In the genomic region with DNA sequence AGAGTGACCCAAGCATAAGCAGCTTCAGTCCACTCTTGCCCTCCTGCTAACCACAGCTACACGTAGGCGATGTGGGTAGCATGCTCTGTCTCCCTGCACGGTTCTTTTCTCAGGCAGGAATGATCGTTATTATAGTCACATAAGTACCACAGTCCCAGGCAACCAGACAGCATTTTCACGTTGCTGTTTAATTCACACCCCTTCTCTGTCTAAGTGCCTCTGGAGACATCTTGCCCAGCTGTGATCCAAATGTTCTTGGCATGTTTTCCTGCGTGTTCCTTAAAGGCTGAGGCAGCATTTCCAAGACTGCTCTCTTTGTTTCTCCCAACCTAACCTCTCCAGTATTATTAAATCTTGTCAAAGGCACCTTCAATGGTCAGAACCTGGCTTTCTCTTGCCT, we compare ENCODE assay signal across 19 mouse cellular contexts.
DNase-seq lines count a peak whose midpoint lies in the region; ATAC-seq and TF ChIP-seq lines count a peak whose summit lies in the region.
"Had no signal": no experiment of that assay in that cellular context is flagged by ENCODE, and none has a peak within 500 bp of the region (broad histone marks: within the 10 kb centered on the region; RNA-seq: fewer than 3 reads in every experiment).

No protein-coding gene starts in this region.

- intact Hi-C loops in gastrocnemius, postnatal 14 days (cut with DNase I; ENCODE audit: low total_unique reads), result loop anchor here (10.0 kb wide), 1 partner anchor 271 kb away; no protein-coding TSS in a partner anchor

- no peak for ATAC-seq in hindbrain, postnatal 0 days
- ATAC-seq in hindbrain, embryonic 16.5 days, result no peak
- ATAC-seq in megakaryocyte, adult 5-6 weeks (ENCODE audit: poor library complexity, severe bottlenecking), result no peak
- ATAC-seq in embryonic facial prominence, embryonic 14.5 days (ENCODE audit: low read depth), result no peak
- ATAC-seq: forebrain, embryonic 16.5 days had no signal

- H3K27ac ChIP-seq in hindbrain, postnatal 0 days, result no peak overlapping the region
- H3K27ac ChIP-seq in hindbrain, embryonic 16.5 days (ENCODE audit: low read depth, low read length), result no peak overlapping the region
- no peak overlapping the region for H3K27ac ChIP-seq in embryonic facial prominence, embryonic 14.5 days (replicated peaks; ENCODE audit: low read depth, low read length)
- H3K27ac ChIP-seq: hindbrain, embryonic 15.5 days; limb, embryonic 12.5 days; liver, embryonic 13.5 days had no signal

- no peaks in the 10 kb centered on the region; the same call in 1 of the 2 replicates for H3K36me3 ChIP-seq in hindbrain, postnatal 0 days (ENCODE audit: insufficient read depth, low read length)
- no peaks in the 10 kb centered on the region for H3K36me3 ChIP-seq in hindbrain, embryonic 16.5 days (ENCODE audit: control insufficient read depth, insufficient read depth, low read length)
- H3K36me3 ChIP-seq in megakaryocyte, embryonic 14.5 days (replicated peaks; ENCODE audit: low read length), result peaks cover 42% of the 10 kb centered on the region
- no peaks in the 10 kb centered on the region for H3K36me3 ChIP-seq in embryonic facial prominence, embryonic 14.5 days (ENCODE audit: control insufficient read depth, insufficient read depth, low read length)
- H3K36me3 ChIP-seq: hindbrain, embryonic 15.5 days; limb, embryonic 12.5 days had no signal

- peak; percentile 10 for DNase-seq in gastrocnemius, postnatal 14 days
- no peak for DNase-seq in gastrocnemius, adult 8-10 months (ENCODE audit: low spot score in 2 of 2)
- peak; percentile 14 for DNase-seq in hindbrain, postnatal 0 days (ENCODE audit: low spot score)
- peak; percentile 65 for DNase-seq in embryonic facial prominence, embryonic 14.5 days (ENCODE audit: low spot score)
- DNase-seq in yolk sac, embryonic 10.5 days (ENCODE audit: low spot score), result no peak
- DNase-seq: adrenal gland, postnatal 36 days; cerebellum, adult 2 months; cerebellum, postnatal 36 days; kidney, adult 9 months; liver, embryonic 13.5 days; lung, embryonic 14.5 days had no signal

- WGBS in hindbrain, postnatal 0 days, result 64% methylated on average over 6 of the region's 6 CpGs
- 58% methylated on average over 6 of the region's 6 CpGs for WGBS in hindbrain, embryonic 16.5 days
- WGBS in embryonic facial prominence, embryonic 14.5 days, result 59% methylated on average over 6 of the region's 6 CpGs

- H3K9me3 ChIP-seq in hindbrain, postnatal 0 days (ENCODE audit: low read length), result no peaks in the 10 kb centered on the region
- no peaks in the 10 kb centered on the region for H3K9me3 ChIP-seq in hindbrain, embryonic 16.5 days (ENCODE audit: control insufficient read depth, low read length)
- H3K9me3 ChIP-seq in megakaryocyte, embryonic 14.5 days, result no peaks in the 10 kb centered on the region
- H3K9me3 ChIP-seq in embryonic facial prominence, embryonic 14.5 days (ENCODE audit: control insufficient read depth, low read length), result no peaks in the 10 kb centered on the region
- H3K9me3 ChIP-seq: hindbrain, embryonic 15.5 days; limb, embryonic 12.5 days; liver, embryonic 13.5 days had no signal

- no peak overlapping the region for H3K4me2 ChIP-seq in hindbrain, postnatal 0 days (ENCODE audit: low read depth, low read length)
- no peak overlapping the region for H3K4me2 ChIP-seq in hindbrain, embryonic 16.5 days (ENCODE audit: low read length)
- no peak overlapping the region for H3K4me2 ChIP-seq in embryonic facial prominence, embryonic 14.5 days (ENCODE audit: low read depth, low read length)
- H3K4me2 ChIP-seq: hindbrain, embryonic 15.5 days; limb, embryonic 12.5 days; liver, embryonic 13.5 days; lung, embryonic 14.5 days had no signal

- TF ChIP-seq CTCF in hindbrain, postnatal 0 days (IDR thresholded peaks at IDR 0.05; ENCODE audit: low read depth), result no peak

- no peaks in the 10 kb centered on the region for H3K27me3 ChIP-seq in hindbrain, postnatal 0 days (ENCODE audit: insufficient read depth, low read length)
- no peaks in the 10 kb centered on the region for H3K27me3 ChIP-seq in hindbrain, embryonic 16.5 days (replicated peaks; ENCODE audit: control insufficient read depth, insufficient read depth, low read length)
- no peaks in the 10 kb centered on the region for H3K27me3 ChIP-seq in megakaryocyte, embryonic 14.5 days (replicated peaks)
- no peaks in the 10 kb centered on the region for H3K27me3 ChIP-seq in embryonic facial prominence, embryonic 14.5 days (replicated peaks; ENCODE audit: control insufficient read depth, insufficient read depth, low read length)
- H3K27me3 ChIP-seq: CH12.LX; hindbrain, embryonic 15.5 days; limb, embryonic 12.5 days; liver, embryonic 13.5 days had no signal

- no peak overlapping the region for H3K4me3 ChIP-seq in hindbrain, postnatal 0 days (ENCODE audit: low read length)
- no peak overlapping the region for H3K4me3 ChIP-seq in hindbrain, embryonic 16.5 days (ENCODE audit: low read length)
- H3K4me3 ChIP-seq in megakaryocyte, embryonic 14.5 days (replicated peaks), result peak overlapping the region; percentile 18
- H3K4me3 ChIP-seq in embryonic facial prominence, embryonic 14.5 days (ENCODE audit: low read depth, low read length), result no peak overlapping the region
- H3K4me3 ChIP-seq: erythroblast, embryonic 14.5 days; hindbrain, embryonic 15.5 days; limb, embryonic 12.5 days; liver, embryonic 13.5 days had no signal

- H3K9ac ChIP-seq in hindbrain, postnatal 0 days (replicated peaks; ENCODE audit: low read length), result no peak overlapping the region
- no peak overlapping the region for H3K9ac ChIP-seq in hindbrain, embryonic 16.5 days (ENCODE audit: low read depth, low read length)
- no peak overlapping the region for H3K9ac ChIP-seq in embryonic facial prominence, embryonic 14.5 days (ENCODE audit: low read depth, low read length)
- H3K9ac ChIP-seq: hindbrain, embryonic 15.5 days; limb, embryonic 12.5 days; liver, embryonic 13.5 days; lung, embryonic 14.5 days had no signal

- H3K4me1 ChIP-seq in hindbrain, postnatal 0 days (ENCODE audit: insufficient read depth, low read length), result no peaks in the 10 kb centered on the region
- H3K4me1 ChIP-seq in hindbrain, embryonic 16.5 days (ENCODE audit: control insufficient read depth, insufficient read depth, low read depth, low read length), result no peaks in the 10 kb centered on the region
- H3K4me1 ChIP-seq in megakaryocyte, embryonic 14.5 days, result no peaks in the 10 kb centered on the region
- peaks cover 3% of the 10 kb centered on the region for H3K4me1 ChIP-seq in embryonic facial prominence, embryonic 14.5 days (ENCODE audit: control insufficient read depth, insufficient read depth, low read length)
- H3K4me1 ChIP-seq: liver, embryonic 13.5 days had no signal

Comparison
In these comparisons a context has a peak if more than half of its experiments do, and no peak if none do; other contexts are left out.
1. DNase-seq: peak in gastrocnemius, postnatal 14 days (single experiment), hindbrain, postnatal 0 days (single experiment) and embryonic facial prominence, embryonic 14.5 days (single experiment); none in gastrocnemius, adult 8-10 months (0 of 2) and yolk sac, embryonic 10.5 days (single experiment).